ENCODE assay signal across 8 mouse cellular contexts in the genomic region with DNA sequence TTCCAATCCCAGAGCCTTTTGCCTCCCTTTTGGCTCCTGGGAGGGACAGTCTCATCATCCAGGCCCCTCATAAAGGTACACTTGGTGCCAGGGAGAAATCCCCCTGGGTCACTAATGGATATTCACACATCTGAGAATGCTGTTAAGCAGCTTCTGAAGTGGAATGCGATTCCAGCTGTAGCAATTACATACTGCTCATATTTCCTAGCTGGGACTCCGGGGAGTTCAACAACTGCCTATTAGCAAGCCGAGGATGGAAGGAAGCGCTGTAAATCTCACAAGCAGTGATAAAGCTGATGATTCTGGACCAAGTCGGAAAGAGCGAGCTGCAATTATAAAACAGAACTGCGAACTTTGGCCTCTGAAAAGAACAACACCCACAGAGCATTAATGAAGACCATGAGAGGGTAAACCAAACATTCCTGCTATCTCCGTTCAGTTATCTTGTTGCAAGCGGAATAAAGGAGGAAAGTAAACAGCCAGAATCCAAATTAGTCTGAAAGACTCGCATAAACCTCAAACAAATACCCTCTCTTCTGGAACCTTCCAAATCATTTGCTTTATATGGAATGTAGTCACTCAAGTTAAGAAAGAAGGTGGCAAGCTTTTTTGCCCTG.
DNase-seq lines count a peak whose midpoint lies in the region; ATAC-seq lines count a peak whose summit lies in the region.

No protein-coding gene starts in this region.

- peak; percentile 28 for DNase-seq in adipocyte (ENCODE audit: low spot score)
- peak; percentile 72 for DNase-seq in embryo, embryonic 10.5 days (ENCODE audit: low spot score)
- peak; percentile 41 to 45 for DNase-seq in heart, postnatal 10 days
- DNase-seq in kidney, postnatal 36 days = peak; percentile 7 to 35
- peak; percentile 18 for DNase-seq in neural tube, embryonic 11.5 days (ENCODE audit: low spot score)
- DNase-seq in cerebellum, adult 8-10 months = no peak
- no peak for DNase-seq in cerebellum, postnatal 25 days
- no peak for DNase-seq in left cerebral cortex, adult 9 months (ENCODE audit: low spot score in 2 of 2)

- no peak overlapping the region for H3K4me2 ChIP-seq in neural tube, embryonic 11.5 days (ENCODE audit: low read depth)

- H3K9ac ChIP-seq in neural tube, embryonic 11.5 days (ENCODE audit: low read length) = no peak overlapping the region

- H3K27ac ChIP-seq in neural tube, embryonic 11.5 days (ENCODE audit: low read depth, low read length) = no peak overlapping the region

- H3K4me3 ChIP-seq in neural tube, embryonic 11.5 days (ENCODE audit: low read depth, low read length) = no peak overlapping the region

- no peaks in the 10 kb centered on the region for H3K9me3 ChIP-seq in neural tube, embryonic 11.5 days (ENCODE audit: control insufficient read depth, low read length)

- WGBS in neural tube, embryonic 11.5 days = 45% methylated on average over 10 of the region's 10 CpGs

- H3K4me1 ChIP-seq in neural tube, embryonic 11.5 days (ENCODE audit: control insufficient read depth, insufficient read depth, low read length) = no peaks in the 10 kb centered on the region

- no peaks in the 10 kb centered on the region for H3K36me3 ChIP-seq in neural tube, embryonic 11.5 days (ENCODE audit: control insufficient read depth, insufficient read depth, low read length)

- intact Hi-C loops in heart, postnatal 10 days (cut with DNase I) = no loop called here

- ATAC-seq in neural tube, embryonic 11.5 days (ENCODE audit: insufficient read depth, low FRiP score, low TSS enrichment) = no peak

- H3K27me3 ChIP-seq in neural tube, embryonic 11.5 days (ENCODE audit: control insufficient read depth, insufficient read depth, low read length) = no peaks in the 10 kb centered on the region

Comparison
In these comparisons a context has a peak if more than half of its experiments do, and no peak if none do; other contexts are left out.
1. DNase-seq: peak in adipocyte (single experiment), embryo, embryonic 10.5 days (single experiment), heart, postnatal 10 days (2 of 2), kidney, postnatal 36 days (2 of 2) and neural tube, embryonic 11.5 days (single experiment); none in cerebellum, adult 8-10 months (single experiment), cerebellum, postnatal 25 days (0 of 2) and left cerebral cortex, adult 9 months (0 of 2).